Mouse (Mus musculus): ENCODE results near the gene Prom2.

The Prom2 gene

GRCm38 (mm10) chr2:127484476-127485170, 56.6 kb downstream of the Prom2 start:
- DNase-seq (ENCODE audit: low read depth, low spot score) = peak; percentile 34

GRCm38 (mm10) chr2:127483001-127483400, 58.3 kb downstream of the Prom2 start:
- DNase-seq (ENCODE audit: low read depth, low spot score) = no peak

GRCm38 (mm10) chr2:127482533-127482911, 58.7 kb downstream of the Prom2 start:
- no peak for DNase-seq (ENCODE audit: low read depth, low spot score)

- DNase-seq (ENCODE audit: low read depth, low spot score) = no peak
These were observed 59.3 kb downstream of the Prom2 start for GRCm38 (mm10) chr2:127481841-127482532.

- DNase-seq (ENCODE audit: low read depth, low spot score) = no peak
These were observed 61.5 kb downstream of the Prom2 start for GRCm38 (mm10) chr2:127479763-127480162.

- no peak for DNase-seq (ENCODE audit: low read depth, low spot score)
These were observed 62.1 kb downstream of the Prom2 start for GRCm38 (mm10) chr2:127479210-127479609.
